In the genomic region with DNA sequence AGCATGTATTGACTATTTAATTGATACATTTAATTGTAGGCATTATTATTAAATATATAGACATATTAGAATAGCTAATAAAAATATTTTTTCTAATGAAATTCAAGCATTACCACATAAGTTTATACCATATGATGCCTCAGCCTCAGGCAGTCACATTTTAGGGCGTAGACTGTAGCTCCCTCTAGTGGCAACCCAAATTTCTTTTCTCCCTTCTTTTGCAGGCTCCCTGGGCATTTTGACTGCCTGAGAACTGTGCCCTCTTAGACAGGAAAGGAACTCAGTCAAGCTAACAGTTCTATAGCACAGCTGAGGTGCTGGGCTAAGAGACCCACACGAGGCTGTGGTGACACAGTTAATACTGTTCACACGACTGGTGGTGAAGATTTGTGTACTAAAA, we compare ENCODE assay signal across 9 mouse cellular contexts. TPM values are rescaled to one million over a fixed set of nuclear protein-coding genes. Genes with fewer than 3 reads are reported as not detected.
A peak's percentile ranks its signal among the peaks of the same experiment; 100 is the strongest.
DNase-seq lines count a peak whose midpoint lies in the region; TF ChIP-seq lines count a peak whose summit lies in the region.
"Had no signal": no experiment of that assay in that cellular context is flagged by ENCODE, and none has a peak within 500 bp of the region (broad histone marks: within the 10 kb centered on the region; RNA-seq: fewer than 3 reads in every experiment).

No protein-coding gene starts in this region.

- TF ChIP-seq CTCF in gastrocnemius, adult 2 months (IDR thresholded peaks at IDR 0.05), result peak; percentile 88
- TF ChIP-seq CTCF in E14TG2a.4 (conservative IDR thresholded peaks at IDR 0.05; ENCODE audit: low read length), result peak; percentile 72

- no peaks in the 10 kb centered on the region for H3K4me1 ChIP-seq in E14TG2a.4 (replicated peaks; ENCODE audit: low read depth, low read length)

- no peak overlapping the region for H3K4me3 ChIP-seq in gastrocnemius, adult 2 months
- H3K4me3 ChIP-seq in E14TG2a.4 (replicated peaks; ENCODE audit: low read length), result no peak overlapping the region
- H3K4me3 ChIP-seq: limb, embryonic 15.5 days had no signal

- intact Hi-C loops in gastrocnemius, adult 2 months (cut with DNase I), result loop anchor here (5.0 kb wide), 1 partner anchor 50 kb away; no protein-coding TSS in a partner anchor

- H3K36me3 ChIP-seq in E14TG2a.4 (ENCODE audit: insufficient read depth, low read length), result no peaks in the 10 kb centered on the region
- H3K36me3 ChIP-seq: limb, embryonic 15.5 days had no signal

- H3K9me3 ChIP-seq in E14TG2a.4 (ENCODE audit: low read length), result no peaks in the 10 kb centered on the region
- H3K9me3 ChIP-seq: limb, embryonic 15.5 days had no signal

- H3K27ac ChIP-seq in gastrocnemius, adult 2 months, result no peak overlapping the region
- H3K27ac ChIP-seq: limb, embryonic 15.5 days had no signal

- DNase-seq in gastrocnemius, adult 2 months, result no peak
- no peak for DNase-seq in gastrocnemius, adult 8-10 months (ENCODE audit: low spot score in 2 of 2)
- DNase-seq in cerebellum, adult 18-20 months, result peak; percentile 36 to 40
- DNase-seq in frontal cortex, adult 2 months (ENCODE audit: extremely low spot score in 1 of 2, low spot score in 1 of 2), result peak; percentile 38 to 93
- peak; percentile 41 to 59 for DNase-seq in kidney, postnatal 4 days
- peak; percentile 66 for DNase-seq in lung, postnatal 25 days (ENCODE audit: low spot score)
- peak; percentile 63 to 81 for DNase-seq in right cerebral cortex, postnatal 10 days (ENCODE audit: low spot score in 2 of 2)

- peaks cover 4% of the 10 kb centered on the region for H3K27me3 ChIP-seq in E14TG2a.4 (ENCODE audit: insufficient read depth, low read length)
- H3K27me3 ChIP-seq: limb, embryonic 15.5 days had no signal

RNA-seq across cellular contexts. Expression of gene Rassf6, which starts 12.3 kb away (rescaled TPM):
- not detected for total RNA-seq in gastrocnemius, adult 2 months (2021)
- not detected for total RNA-seq in gastrocnemius, adult 8-10 months (2022)
- polyA plus RNA-seq in frontal cortex, adult 2 months (2012; rRNA removed), result 0.32 and 0.34 TPM in 2 replicates

Comparison
In these comparisons a context has a peak if more than half of its experiments do, and no peak if none do; other contexts are left out.
1. DNase-seq: peak in cerebellum, adult 18-20 months (2 of 2), frontal cortex, adult 2 months (2 of 2), kidney, postnatal 4 days (2 of 2), lung, postnatal 25 days (single experiment) and right cerebral cortex, postnatal 10 days (2 of 2); none in gastrocnemius, adult 2 months (single experiment) and gastrocnemius, adult 8-10 months (0 of 2).